Mouse (Mus musculus) naive thymus-derived CD4-positive, alpha-beta T cell, adult 2 months (primary cell): ENCODE results near the gene Marveld1.

Experiments
- DNase-seq: peaks from one replicate; pipeline ENCODE4 v3.0.0-alpha.2; 2011; ENCODE audit warnings: low read depth

Gene Marveld1

DNA sequence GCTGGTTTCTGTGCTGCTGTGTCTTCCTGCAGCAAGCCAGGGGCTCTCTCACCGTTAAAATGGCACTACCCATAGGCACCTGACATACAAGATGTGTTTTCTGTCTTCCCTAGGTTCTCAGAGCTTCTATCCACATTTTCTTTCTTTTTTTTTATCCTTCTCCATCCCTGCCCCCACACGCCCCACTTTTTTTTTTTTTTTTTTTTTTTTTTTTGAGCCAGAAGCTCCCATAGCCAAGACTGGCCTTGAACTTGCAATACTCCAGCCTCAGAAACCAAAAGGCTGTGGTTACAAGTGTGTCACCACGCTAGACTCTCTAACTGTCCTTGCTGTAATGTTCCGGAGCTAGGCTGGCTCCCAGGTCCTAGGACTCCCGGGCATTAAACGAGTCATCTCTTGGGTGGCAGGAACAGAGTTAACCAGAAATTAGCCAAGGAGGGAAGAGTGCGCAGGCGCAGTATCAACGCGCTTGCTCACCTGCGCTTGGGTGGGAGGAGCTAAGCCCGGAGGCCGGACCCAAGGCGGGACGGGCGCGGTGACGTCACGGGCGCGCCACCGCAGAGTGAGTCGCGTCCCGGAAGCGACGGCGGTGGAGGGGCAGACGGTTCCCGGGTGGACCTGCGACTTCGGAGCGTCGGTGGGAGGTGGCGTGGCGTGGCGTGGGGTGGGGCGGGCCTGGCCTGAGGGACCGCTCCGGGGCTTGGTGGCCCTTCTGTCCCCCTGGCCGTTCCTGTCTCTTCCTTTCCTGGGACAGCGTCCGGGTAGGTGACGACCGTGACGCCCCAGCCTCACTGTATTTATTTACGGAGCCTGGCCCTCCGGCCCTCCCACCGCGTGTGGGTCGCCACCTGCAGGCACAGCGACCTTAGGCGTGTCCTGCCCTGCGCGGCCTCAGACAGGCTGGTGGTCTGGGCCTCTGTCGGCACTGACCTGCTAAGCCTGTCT is 23.1 kb downstream of the Marveld1 start:
- peak; percentile 97 for DNase-seq

GRCm38 (mm10) chr19:42176841-42177240 is 29.6 kb downstream of the Marveld1 start:
- no peak for DNase-seq

GRCm38 (mm10) chr19:42177461-42177860 is 30.3 kb downstream of the Marveld1 start:
- DNase-seq = no peak

DNA sequence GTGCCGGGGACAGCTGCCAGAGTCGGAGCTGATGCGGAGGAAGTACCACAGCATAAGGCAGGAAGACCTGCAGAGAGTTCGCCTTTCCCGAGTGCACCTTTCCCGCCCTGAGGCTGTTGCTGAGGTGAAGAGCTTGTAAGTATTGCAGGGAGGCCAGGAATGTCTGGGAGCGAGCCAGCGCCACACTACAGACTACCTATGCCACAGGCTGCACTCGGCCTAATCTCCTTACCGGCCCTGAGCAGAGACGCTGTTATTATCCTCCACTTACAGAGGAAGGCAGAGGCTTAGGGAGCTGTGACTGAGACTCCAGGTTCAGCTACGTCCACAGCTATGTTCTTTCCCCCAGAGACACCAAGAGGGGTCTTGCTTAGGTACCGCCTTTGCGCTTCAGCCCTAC is 32.2 kb downstream of the Marveld1 start:
- no peak for DNase-seq

GRCm38 (mm10) chr19:42182673-42183072 is 35.5 kb downstream of the Marveld1 start:
- no peak for DNase-seq

DNA sequence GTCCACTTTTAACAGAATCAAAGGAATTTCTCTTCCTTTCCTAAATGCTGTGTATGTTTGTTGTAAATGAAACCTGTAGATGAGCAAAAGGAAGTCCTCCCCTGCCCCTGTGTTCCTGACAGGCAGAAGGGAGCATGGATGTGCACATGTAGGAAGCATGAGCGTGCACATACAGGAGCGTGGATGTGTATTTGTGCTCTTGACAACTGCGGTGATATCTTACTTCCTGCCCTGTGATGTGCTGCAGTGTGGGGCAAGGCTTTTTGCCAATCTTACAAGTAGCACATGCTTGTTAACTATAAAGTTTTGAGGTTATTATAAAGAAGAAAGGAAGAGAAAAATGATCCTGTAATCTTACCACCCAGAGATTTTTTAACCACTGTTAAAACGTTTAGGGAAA is 42.5 kb downstream of the Marveld1 start:
- no peak for DNase-seq

DNA sequence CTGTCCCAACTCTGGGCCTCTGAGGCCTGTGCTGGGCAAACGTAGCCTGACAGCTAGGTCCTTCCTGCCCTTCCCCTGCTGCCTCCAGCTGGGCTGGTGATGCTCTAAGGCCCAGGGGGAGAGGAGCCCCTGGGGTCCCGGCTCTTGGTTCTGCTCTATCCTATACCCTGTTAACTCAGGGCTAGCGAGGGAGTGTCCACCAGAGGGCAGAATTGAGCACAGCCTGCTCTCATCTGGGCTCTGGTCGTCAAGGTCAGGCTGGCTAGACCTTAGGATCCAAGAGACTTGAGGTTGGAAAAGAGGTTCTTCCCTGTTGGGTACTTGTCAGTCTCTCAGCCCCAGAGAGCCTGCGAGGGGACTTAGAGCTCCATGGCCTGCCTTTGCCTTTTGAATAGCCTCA is 43.3 kb downstream of the Marveld1 start:
- DNase-seq = peak; percentile 64

GRCm38 (mm10) chr19:42193311-42193710 is 46.1 kb downstream of the Marveld1 start:
- DNase-seq = no peak

- DNase-seq = no peak
These were observed 49.2 kb downstream of the Marveld1 start for GRCm38 (mm10) chr19:42196378-42196777.

GRCm38 (mm10) chr19:42197066-42197465 is 49.9 kb downstream of the Marveld1 start:
- no peak for DNase-seq

- DNase-seq = no peak
These were observed 50.8 kb downstream of the Marveld1 start for GRCm38 (mm10) chr19:42198026-42198425.
